Mouse (Mus musculus) CD4-positive, CD25-positive, alpha-beta regulatory T cell, adult 9 weeks (primary cell): ENCODE results near the gene Gps1. TPM values are rescaled to one million over a fixed set of nuclear protein-coding genes. Genes with fewer than 3 reads are reported as not detected.

Source experiments
- polyA plus RNA-seq: library from polyadenylated mRNA; unstranded; fragments of 100-300 nt; shearing (Covaris generic); gene quantifications from one replicate; pipeline ENCODE4 v1.2.1, GENCODE M21; 2017

Gene Gps1
- 183 TPM for polyA plus RNA-seq

GRCm38 (mm10) chr11:120784064-120784791 is at the start of gene Gps1, which contains the start of gene Rfng:
TSS of gene Gps1 (plus strand) at chr11:120784272.
TSS of gene Rfng (minus strand) at chr11:120784207.

GRCm38 (mm10) chr11:120762672-120763041 is 21.4 kb upstream of the Gps1 start, which contains the start of gene Hmga1b:
TSS of gene Hmga1b (plus strand) at chr11:120762794.

DNA sequence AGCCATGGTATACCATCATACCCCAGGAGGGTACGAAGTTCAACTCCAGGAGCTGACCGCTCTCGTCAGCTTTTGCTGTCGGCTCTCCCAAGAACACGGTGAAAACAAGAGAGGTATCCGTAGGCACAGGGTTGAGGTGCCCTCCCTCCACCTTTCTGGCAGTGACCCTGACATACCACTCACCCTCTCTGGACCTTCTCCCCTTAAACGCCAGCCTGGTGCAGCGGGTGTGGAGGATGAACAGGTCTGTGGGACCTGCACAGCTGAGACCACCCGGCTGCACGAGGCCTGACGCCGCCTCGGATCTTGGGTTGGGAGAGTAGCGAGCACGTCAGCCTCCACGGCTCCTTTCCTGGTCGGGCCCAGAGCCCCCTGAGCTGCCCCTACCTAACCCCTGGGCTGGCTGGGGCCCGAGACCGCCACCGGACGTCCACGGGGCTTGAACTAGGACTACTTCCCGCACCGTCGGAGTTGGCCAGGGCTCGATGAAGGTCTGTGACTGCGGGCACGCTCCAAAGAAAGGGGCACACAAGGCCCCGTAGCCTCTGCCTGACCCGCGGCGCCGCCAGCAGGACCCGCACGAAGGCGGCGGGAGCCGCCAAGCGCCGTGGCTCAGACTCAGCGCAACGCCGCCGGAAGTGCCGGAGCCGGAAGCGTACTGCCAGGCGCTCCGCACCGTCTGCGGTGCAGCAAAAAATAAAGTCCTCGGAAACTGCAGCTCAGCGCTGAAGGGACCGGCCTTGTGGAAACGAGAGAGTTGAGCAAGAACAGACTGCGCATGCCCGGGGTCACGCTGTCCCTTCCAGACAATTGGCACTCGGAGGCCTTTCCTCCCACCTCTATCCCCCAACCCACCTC is 11.9 kb downstream of the Gps1 start, which contains the start of gene Dus1l:
TSS of gene Dus1l (minus strand) at position 648 of the 858 bp plus-strand sequence.

GRCm38 (mm10) chr11:120823956-120824786 is 40.1 kb downstream of the Gps1 start, which contains the start of gene Fasn:
TSS of gene Fasn (minus strand) at chr11:120824547.

Other genes starting within 250 kb of the Gps1 start
- gene Mcrip1, start 234.5 kb upstream of the Gps1 start, polyA plus RNA-seq: 95.6 TPM
- not detected for gene Ppp1r27, start 233.1 kb upstream of the Gps1 start, polyA plus RNA-seq
- gene P4hb, start 211.0 kb upstream of the Gps1 start, polyA plus RNA-seq: 224 TPM
- 899 TPM for gene Arhgdia, start 202.6 kb upstream of the Gps1 start, polyA plus RNA-seq
- 3.4 TPM for gene Alyref, start 185.9 kb upstream of the Gps1 start, polyA plus RNA-seq
- gene Anapc11, start 185.9 kb upstream of the Gps1 start, polyA plus RNA-seq: 147 TPM
- 0.92 TPM for gene Npb, start 175.8 kb upstream of the Gps1 start, polyA plus RNA-seq
- gene Pcyt2, start 166.3 kb upstream of the Gps1 start, polyA plus RNA-seq: 206 TPM
- gene Sirt7, start 159.0 kb upstream of the Gps1 start, polyA plus RNA-seq: 128 TPM
- 8.0 TPM for gene Mafg, start 150.7 kb upstream of the Gps1 start, polyA plus RNA-seq
- gene Pycr1, start 140.5 kb upstream of the Gps1 start, polyA plus RNA-seq: 0.72 TPM
- 0.40 TPM for gene Myadml2, start 136.1 kb upstream of the Gps1 start, polyA plus RNA-seq
- not detected for gene Notum, start 123.1 kb upstream of the Gps1 start, polyA plus RNA-seq
- 104 TPM for gene Aspscr1, start 111.3 kb upstream of the Gps1 start, polyA plus RNA-seq
- 146 TPM for gene Cenpx, start 70.5 kb upstream of the Gps1 start, polyA plus RNA-seq
- gene Lrrc45, start 70.3 kb upstream of the Gps1 start, polyA plus RNA-seq: 75.0 TPM
- 0.63 TPM for gene Rac3, start 62.8 kb upstream of the Gps1 start, polyA plus RNA-seq
- gene Dcxr, start 57.0 kb upstream of the Gps1 start, polyA plus RNA-seq: 26.8 TPM
- gene Cbr2, start 52.2 kb upstream of the Gps1 start, polyA plus RNA-seq: not detected
- gene Hmga1b, start 21.5 kb upstream of the Gps1 start, polyA plus RNA-seq: 10.3 TPM
- 1.8 TPM for gene Rfng, start 65 bp upstream of the Gps1 start, polyA plus RNA-seq
- 50.4 TPM for gene Dus1l, start 12.1 kb downstream of the Gps1 start, polyA plus RNA-seq
- gene Fasn, start 40.3 kb downstream of the Gps1 start, polyA plus RNA-seq: 50.9 TPM
- 0.21 TPM for gene Ccdc57, start 148.6 kb downstream of the Gps1 start, polyA plus RNA-seq
- gene Slc16a3, start 164.2 kb downstream of the Gps1 start, polyA plus RNA-seq: 13.9 TPM
- gene Csnk1d, start 207.1 kb downstream of the Gps1 start, polyA plus RNA-seq: 103 TPM